9 mouse cellular contexts compared by ENCODE assay signal in the genomic region with DNA sequence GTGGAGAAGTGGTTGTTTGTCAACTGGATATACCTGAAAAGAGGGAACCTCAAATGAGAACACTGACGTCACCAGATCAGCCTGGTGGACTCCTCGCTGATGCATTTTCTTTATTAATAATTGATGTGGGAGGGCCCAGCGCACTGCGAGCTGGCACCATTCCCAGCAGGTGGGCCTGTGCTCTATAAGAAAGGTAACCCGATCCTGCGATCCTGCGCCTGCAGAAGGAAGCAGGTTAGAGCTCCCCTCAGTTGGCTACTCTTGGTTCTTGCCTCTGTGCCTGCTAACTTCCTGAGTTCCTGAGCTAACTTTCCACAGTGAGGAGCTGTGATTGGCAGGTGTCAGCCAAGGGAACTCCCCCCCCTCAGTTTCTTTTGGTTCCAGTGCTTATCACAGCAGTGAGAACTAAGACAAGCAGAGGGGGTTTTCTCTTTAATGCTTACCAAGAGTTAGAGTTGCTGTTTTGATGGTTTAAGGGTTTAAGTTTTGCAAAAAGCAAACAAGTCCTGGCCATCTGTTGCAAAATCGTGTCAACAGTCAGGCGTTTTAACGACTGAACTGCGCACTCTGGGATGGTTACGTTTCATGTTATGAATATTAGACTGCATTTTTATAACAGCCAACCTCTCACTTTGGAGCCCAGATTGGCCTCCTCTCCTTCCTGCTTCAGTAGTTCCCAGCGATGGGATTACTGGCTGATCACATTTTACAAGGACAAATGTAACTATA. TPM values are rescaled to one million over a fixed set of nuclear protein-coding genes. Genes with fewer than 3 reads are reported as not detected.
DNase-seq lines count a peak whose midpoint lies in the region; ATAC-seq and TF ChIP-seq lines count a peak whose summit lies in the region.
"Had no signal": no experiment of that assay in that cellular context is flagged by ENCODE, and none has a peak within 500 bp of the region (broad histone marks: within the 10 kb centered on the region; RNA-seq: fewer than 3 reads in every experiment).

No protein-coding gene starts in this region.

- no peak overlapping the region for H3K27ac ChIP-seq in heart, embryonic 13.5 days (replicated peaks)
- H3K27ac ChIP-seq in ES-Bruce4 (ENCODE audit: insufficient read depth, low read length) = peak overlapping the region; percentile 73
- H3K27ac ChIP-seq in forebrain, embryonic 16.5 days (ENCODE audit: low read length) = no peak overlapping the region
- no peak overlapping the region for H3K27ac ChIP-seq in liver, embryonic 15.5 days (replicated peaks)

- peak overlapping the region; percentile 56 for H3K4me3 ChIP-seq in heart, embryonic 13.5 days
- peak overlapping the region; percentile 19 for H3K4me3 ChIP-seq in ES-Bruce4 (ENCODE audit: low read depth, low read length)
- H3K4me3 ChIP-seq in forebrain, embryonic 16.5 days (replicated peaks; ENCODE audit: low read length) = peak overlapping the region; percentile 48
- no peak overlapping the region for H3K4me3 ChIP-seq in liver, embryonic 15.5 days (replicated peaks)

- DNase-seq in heart, adult 9 months (ENCODE audit: low spot score in 2 of 2) = no peak
- no peak for DNase-seq in retina, postnatal 1 day
- no peak for DNase-seq in thymus, postnatal 10 days (ENCODE audit: low spot score in 2 of 2)
- DNase-seq in frontal cortex, postnatal 36 days (ENCODE audit: low spot score in 2 of 2) = no peak

- 0 out of 2 replicates have a peak, but pooled peaks have one; percentile 6 for TF ChIP-seq EP300 in ES-Bruce4 (IDR thresholded peaks at IDR 0.05; ENCODE audit: insufficient read depth, low read depth, low read length)

- 9% methylated on average over 13 of the region's 13 CpGs for WGBS in heart, embryonic 13.5 days
- 4% methylated on average over 13 of the region's 13 CpGs for WGBS in forebrain, embryonic 16.5 days
- 12% methylated on average over 13 of the region's 13 CpGs for WGBS in liver, embryonic 15.5 days (ENCODE audit: insufficient replicate concordance)

- TF ChIP-seq POLR2A in ES-Bruce4 (IDR thresholded peaks at IDR 0.05; ENCODE audit: insufficient read depth, low read length) = no peak

- ATAC-seq in heart, embryonic 13.5 days (ENCODE audit: extremely low read depth, insufficient number of reproducible peaks, low FRiP score, low TSS enrichment) = no peak
- ATAC-seq in forebrain, embryonic 16.5 days = no peak
- 0 out of 2 replicates have a peak, but pooled peaks have one; percentile 29 for ATAC-seq in liver, embryonic 15.5 days (ENCODE audit: insufficient read depth)

- no peaks in the 10 kb centered on the region for H3K36me3 ChIP-seq in heart, embryonic 13.5 days
- no peaks in the 10 kb centered on the region for H3K36me3 ChIP-seq in ES-Bruce4 (ENCODE audit: control insufficient read depth, insufficient read depth, low read length, poor library complexity, severe bottlenecking)
- H3K36me3 ChIP-seq in forebrain, embryonic 16.5 days (ENCODE audit: control insufficient read depth, insufficient read depth) = no peaks in the 10 kb centered on the region
- H3K36me3 ChIP-seq in liver, embryonic 15.5 days (replicated peaks) = no peaks in the 10 kb centered on the region

- no peak for TF ChIP-seq CTCF in ES-Bruce4 (IDR thresholded peaks at IDR 0.05; ENCODE audit: low read depth, low read length)

- H3K4me2 ChIP-seq in heart, embryonic 13.5 days = peak overlapping the region; percentile 76
- H3K4me2 ChIP-seq in forebrain, embryonic 16.5 days (ENCODE audit: low read length) = peak overlapping the region; percentile 92
- H3K4me2 ChIP-seq in liver, embryonic 15.5 days = peak overlapping the region; percentile 56

- peaks cover 100% of the 10 kb centered on the region for H3K27me3 ChIP-seq in heart, embryonic 13.5 days (replicated peaks)
- H3K27me3 ChIP-seq in ES-Bruce4 (ENCODE audit: control insufficient read depth, insufficient read depth, low read length, poor library complexity, severe bottlenecking) = no peaks in the 10 kb centered on the region
- peaks cover 90% of the 10 kb centered on the region for H3K27me3 ChIP-seq in forebrain, embryonic 16.5 days (replicated peaks; ENCODE audit: control insufficient read depth, insufficient read depth, low read length)
- H3K27me3 ChIP-seq in liver, embryonic 15.5 days = peaks cover 96% of the 10 kb centered on the region

- H3K9ac ChIP-seq in heart, embryonic 13.5 days = no peak overlapping the region
- peak overlapping the region; percentile 29; the same call in 1 of the 2 replicates for H3K9ac ChIP-seq in ES-Bruce4 (ENCODE audit: low read depth, poor library complexity, severe bottlenecking)
- no peak overlapping the region for H3K9ac ChIP-seq in forebrain, embryonic 16.5 days (replicated peaks; ENCODE audit: low read depth, low read length)
- H3K9ac ChIP-seq in liver, embryonic 15.5 days = no peak overlapping the region

- H3K4me1 ChIP-seq in heart, embryonic 13.5 days = peaks cover 14% of the 10 kb centered on the region
- no peaks in the 10 kb centered on the region for H3K4me1 ChIP-seq in ES-Bruce4 (ENCODE audit: control insufficient read depth, insufficient read depth, low read length)
- H3K4me1 ChIP-seq in forebrain, embryonic 16.5 days (replicated peaks; ENCODE audit: control insufficient read depth, insufficient read depth, low read length) = peaks cover 22% of the 10 kb centered on the region
- H3K4me1 ChIP-seq in liver, embryonic 15.5 days (replicated peaks) = 0 out of 2 replicates have a peak, but pooled peaks cover 8% of the 10 kb centered on the region

- H3K9me3 ChIP-seq in heart, embryonic 13.5 days = no peaks in the 10 kb centered on the region
- no peaks in the 10 kb centered on the region for H3K9me3 ChIP-seq in ES-Bruce4 (replicated peaks; ENCODE audit: control insufficient read depth, insufficient read depth, low read length, poor library complexity, severe bottlenecking)
- H3K9me3 ChIP-seq in forebrain, embryonic 16.5 days (ENCODE audit: control insufficient read depth, low read length) = no peaks in the 10 kb centered on the region
- H3K9me3 ChIP-seq in liver, embryonic 15.5 days (replicated peaks) = no peaks in the 10 kb centered on the region

RNA-seq across cellular contexts. Expression of gene Olig1, which starts 0.7 kb away (rescaled TPM):
- polyA plus RNA-seq in heart, embryonic 13.5 days (2015; fragmentation: Nextera tagmentation; extraction: Ambion mirVana) = 0.15 TPM in 1 of 2 replicates, not detected in the other
- 43.8 and 44.3 TPM in 2 replicates for polyA plus RNA-seq in ES-Bruce4 (2011; ENCODE audit: insufficient read depth, insufficient read length, low read depth, missing spikeins)
- 32.3 and 39.7 TPM in 2 replicates for polyA plus RNA-seq in forebrain, embryonic 16.5 days (2015; fragmentation: Nextera tagmentation; extraction: Ambion mirVana)
- polyA plus RNA-seq in liver, embryonic 15.5 days (2015; fragmentation: Nextera tagmentation; extraction: Ambion mirVana) = 0.05 TPM in 2 replicates
- polyA plus RNA-seq: C2C12 had no signal

RNA-seq across cellular contexts. Expression of gene Olig2, which starts 43.6 kb away (rescaled TPM):
- not detected in 2 replicates for polyA plus RNA-seq in heart, embryonic 13.5 days (2015; fragmentation: Nextera tagmentation; extraction: Ambion mirVana)
- polyA plus RNA-seq in ES-Bruce4 (2011; ENCODE audit: insufficient read depth, insufficient read length, low read depth, missing spikeins) = 25.8 and 26.2 TPM in 2 replicates
- polyA plus RNA-seq in forebrain, embryonic 16.5 days (2015; fragmentation: Nextera tagmentation; extraction: Ambion mirVana) = 4.7 and 5.7 TPM in 2 replicates
- polyA plus RNA-seq in liver, embryonic 15.5 days (2015; fragmentation: Nextera tagmentation; extraction: Ambion mirVana) = not detected in 2 replicates
- polyA plus RNA-seq: C2C12 had no signal

Comparison
In these comparisons a context has a peak if more than half of its experiments do, and no peak if none do; other contexts are left out.
1. RNA of gene Olig1, which starts 0.7 kb away (polyA plus RNA-seq): 43.8 to 44.3 TPM in ES-Bruce4 and 32.3 to 39.7 TPM in forebrain, embryonic 16.5 days; 0.05 TPM in liver, embryonic 15.5 days and 0.15 TPM in heart, embryonic 13.5 days; every median in the first group is over 10 times any median in the second.
2. Peak in every context shown above with its lines, with median percentiles within 50 percentile points of each other: H3K4me2 ChIP-seq.